Mouse (Mus musculus): ENCODE results near the gene Plekhg1. TPM values are rescaled to one million over a fixed set of nuclear protein-coding genes. Genes with fewer than 3 reads are reported as not detected.

Gene Plekhg1
- polyA plus RNA-seq, 1 experiment, result 2.3 TPM

- no peak overlapping the region for H3K4me3 ChIP-seq (ENCODE audit: control insufficient read depth, insufficient read depth, low read length)
- no peak for DNase-seq
- WGBS, result 72% methylated on average over 11 of the region's 11 CpGs
- no peak for TF ChIP-seq POLR2A (IDR thresholded peaks at IDR 0.05; ENCODE audit: control insufficient read depth, extremely low read depth, insufficient read depth, low read length, poor library complexity)
- no peak for TF ChIP-seq CTCF (IDR thresholded peaks at IDR 0.05; ENCODE audit: borderline replicate concordance, control insufficient read depth, extremely low read depth, insufficient read depth, low read length, poor library complexity)
- H3K27me3 ChIP-seq (ENCODE audit: control insufficient read depth, insufficient read depth, low read length), result no peaks in the 10 kb centered on the region
- H3K36me3 ChIP-seq (ENCODE audit: control insufficient read depth, insufficient read depth, low read length), result no peaks in the 10 kb centered on the region
- H3K27ac ChIP-seq (ENCODE audit: control insufficient read depth, insufficient read depth, low read length), result no peak overlapping the region
- H3K4me1 ChIP-seq (replicated peaks; ENCODE audit: control insufficient read depth, insufficient read depth, low read length), result no peaks in the 10 kb centered on the region
Observed at GRCm38 (mm10) chr10:3858961-3859714, 119.0 kb downstream of the Plekhg1 start.

GRCm38 (mm10) chr10:3863411-3864195 lies 123.4 kb downstream of the Plekhg1 start:
- Histone ChIP-seq H3K27me3 (ENCODE audit: control insufficient read depth, insufficient read depth, low read length) (no peaks in the 10 kb centered on the region), H3K4me3 (ENCODE audit: control insufficient read depth, insufficient read depth, low read length) (no peak overlapping the region), H3K36me3 (ENCODE audit: control insufficient read depth, insufficient read depth, low read length) (no peaks in the 10 kb centered on the region), H3K4me1 (replicated peaks; ENCODE audit: control insufficient read depth, insufficient read depth, low read length) (no peaks in the 10 kb centered on the region), H3K27ac (ENCODE audit: control insufficient read depth, insufficient read depth, low read length) (no peak overlapping the region)
- WGBS, result 45% methylated on average over 12 of the region's 12 CpGs
- no peak for DNase-seq
- no peak for TF ChIP-seq CTCF (IDR thresholded peaks at IDR 0.05; ENCODE audit: borderline replicate concordance, control insufficient read depth, extremely low read depth, insufficient read depth, low read length, poor library complexity)
- TF ChIP-seq POLR2A (IDR thresholded peaks at IDR 0.05; ENCODE audit: control insufficient read depth, extremely low read depth, insufficient read depth, low read length, poor library complexity), result no peak

GRCm38 (mm10) chr10:3864196-3864540 lies 124.0 kb downstream of the Plekhg1 start:
- no peaks in the 10 kb centered on the region for H3K27me3 ChIP-seq (ENCODE audit: control insufficient read depth, insufficient read depth, low read length)
- DNase-seq, result no peak
- H3K4me3 ChIP-seq (ENCODE audit: control insufficient read depth, insufficient read depth, low read length), result no peak overlapping the region
- TF ChIP-seq CTCF (IDR thresholded peaks at IDR 0.05; ENCODE audit: borderline replicate concordance, control insufficient read depth, extremely low read depth, insufficient read depth, low read length, poor library complexity) (no peak), POLR2A (IDR thresholded peaks at IDR 0.05; ENCODE audit: control insufficient read depth, extremely low read depth, insufficient read depth, low read length, poor library complexity) (no peak)
- no peak overlapping the region for H3K27ac ChIP-seq (ENCODE audit: control insufficient read depth, insufficient read depth, low read length)
- WGBS, result 87% methylated on average over 6 of the region's 6 CpGs
- H3K4me1 ChIP-seq (replicated peaks; ENCODE audit: control insufficient read depth, insufficient read depth, low read length), result no peaks in the 10 kb centered on the region
- no peaks in the 10 kb centered on the region for H3K36me3 ChIP-seq (ENCODE audit: control insufficient read depth, insufficient read depth, low read length)

GRCm38 (mm10) chr10:3867298-3867697 lies 127.1 kb downstream of the Plekhg1 start:
- no peak overlapping the region for H3K4me3 ChIP-seq (ENCODE audit: control insufficient read depth, insufficient read depth, low read length)
- no peaks in the 10 kb centered on the region for H3K27me3 ChIP-seq (ENCODE audit: control insufficient read depth, insufficient read depth, low read length)
- TF ChIP-seq CTCF (IDR thresholded peaks at IDR 0.05; ENCODE audit: borderline replicate concordance, control insufficient read depth, extremely low read depth, insufficient read depth, low read length, poor library complexity) (no peak), POLR2A (IDR thresholded peaks at IDR 0.05; ENCODE audit: control insufficient read depth, extremely low read depth, insufficient read depth, low read length, poor library complexity) (no peak)
- DNase-seq, result no peak
- H3K36me3 ChIP-seq (ENCODE audit: control insufficient read depth, insufficient read depth, low read length), result no peaks in the 10 kb centered on the region
- no peak overlapping the region for H3K27ac ChIP-seq (ENCODE audit: control insufficient read depth, insufficient read depth, low read length)
- no peaks in the 10 kb centered on the region for H3K4me1 ChIP-seq (replicated peaks; ENCODE audit: control insufficient read depth, insufficient read depth, low read length)

- Histone ChIP-seq H3K27me3 (ENCODE audit: control insufficient read depth, insufficient read depth, low read length) (no peaks in the 10 kb centered on the region), H3K4me3 (ENCODE audit: control insufficient read depth, insufficient read depth, low read length) (no peak overlapping the region), H3K27ac (ENCODE audit: control insufficient read depth, insufficient read depth, low read length) (no peak overlapping the region), H3K4me1 (replicated peaks; ENCODE audit: control insufficient read depth, insufficient read depth, low read length) (no peaks in the 10 kb centered on the region), H3K36me3 (ENCODE audit: control insufficient read depth, insufficient read depth, low read length) (no peaks in the 10 kb centered on the region)
- 93% methylated on average over 5 of the region's 5 CpGs for WGBS
- TF ChIP-seq CTCF (IDR thresholded peaks at IDR 0.05; ENCODE audit: borderline replicate concordance, control insufficient read depth, extremely low read depth, insufficient read depth, low read length, poor library complexity) (no peak), POLR2A (IDR thresholded peaks at IDR 0.05; ENCODE audit: control insufficient read depth, extremely low read depth, insufficient read depth, low read length, poor library complexity) (no peak)
- DNase-seq, result no peak
Observed at GRCm38 (mm10) chr10:3870828-3871227, 130.7 kb downstream of the Plekhg1 start.

GRCm38 (mm10) chr10:3873467-3873866 lies 133.3 kb downstream of the Plekhg1 start:
- no peak overlapping the region for H3K4me3 ChIP-seq (ENCODE audit: control insufficient read depth, insufficient read depth, low read length)
- H3K4me1 ChIP-seq (replicated peaks; ENCODE audit: control insufficient read depth, insufficient read depth, low read length), result no peaks in the 10 kb centered on the region
- no peak for DNase-seq
- no peak for TF ChIP-seq CTCF (IDR thresholded peaks at IDR 0.05; ENCODE audit: borderline replicate concordance, control insufficient read depth, extremely low read depth, insufficient read depth, low read length, poor library complexity)
- no peak overlapping the region for H3K27ac ChIP-seq (ENCODE audit: control insufficient read depth, insufficient read depth, low read length)
- no peaks in the 10 kb centered on the region for H3K36me3 ChIP-seq (ENCODE audit: control insufficient read depth, insufficient read depth, low read length)
- no peaks in the 10 kb centered on the region for H3K27me3 ChIP-seq (ENCODE audit: control insufficient read depth, insufficient read depth, low read length)
- WGBS, result 94% methylated on average over 6 of the region's 6 CpGs

All from thymus, adult 2 months (tissue).